Mouse (Mus musculus): Measurements from ENCODE around the gene Mprip. TPM values are rescaled to one million over a fixed set of nuclear protein-coding genes. Genes with fewer than 3 reads are reported as not detected.

Gene Mprip
- polyA plus RNA-seq, 1 experiment, result 126 TPM

DNA sequence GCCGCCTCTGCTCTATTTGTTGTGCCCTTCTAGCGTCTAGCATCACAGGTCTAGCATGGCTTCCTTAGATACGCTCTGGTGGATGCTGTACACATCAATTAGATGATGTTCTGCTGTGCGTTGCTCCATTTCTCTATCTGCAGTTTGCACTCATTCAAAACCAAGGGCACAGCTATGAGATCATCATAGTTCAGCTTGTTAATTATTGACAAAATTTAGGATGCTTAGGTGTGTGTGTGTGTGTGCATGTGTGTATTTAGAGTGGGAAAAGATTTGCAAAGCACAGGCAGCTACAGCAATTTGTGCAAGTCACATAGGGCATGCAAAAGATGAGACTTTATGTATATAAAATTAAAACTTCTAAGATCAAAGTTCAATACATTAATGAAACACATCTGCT is 12.0 kb upstream of the Mprip start:
- Histone ChIP-seq H3K4me3 (ENCODE audit: insufficient read depth, low read length) (no peak overlapping the region), H3K27ac (ENCODE audit: insufficient read depth, low read length) (no peak overlapping the region), H3K4me1 (ENCODE audit: control insufficient read depth, insufficient read depth, low read length) (no peaks in the 10 kb centered on the region)
- no peak for TF ChIP-seq CTCF (IDR thresholded peaks at IDR 0.05; ENCODE audit: extremely low read depth, insufficient read depth, low read length)
- no peak for TF ChIP-seq POLR2A (IDR thresholded peaks at IDR 0.05; ENCODE audit: extremely low read depth, insufficient read depth, low read length)

DNA sequence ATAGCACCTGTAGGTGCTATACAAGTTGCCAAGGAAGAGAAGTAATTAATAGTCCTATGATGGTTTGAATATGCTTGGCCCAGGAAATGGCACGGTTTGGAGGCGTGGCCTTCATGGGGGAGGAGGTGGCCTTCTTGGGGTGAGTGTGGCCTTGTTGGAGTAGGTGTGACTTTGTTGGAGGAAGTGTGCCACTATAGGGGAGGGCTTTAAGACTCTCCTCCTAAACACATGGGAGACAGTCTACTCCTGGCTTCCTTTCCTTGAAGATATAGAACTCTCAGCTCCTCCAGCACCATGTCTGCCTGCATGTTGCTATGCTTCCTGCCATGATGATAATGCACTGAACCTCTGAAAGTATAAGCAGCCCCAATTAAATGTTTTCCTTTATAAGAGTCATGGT is 8.1 kb upstream of the Mprip start:
- H3K4me3 ChIP-seq (ENCODE audit: insufficient read depth, low read length), result no peak overlapping the region
- TF ChIP-seq POLR2A (IDR thresholded peaks at IDR 0.05; ENCODE audit: extremely low read depth, insufficient read depth, low read length), result no peak
- TF ChIP-seq CTCF (IDR thresholded peaks at IDR 0.05; ENCODE audit: extremely low read depth, insufficient read depth, low read length), result no peak
- no peaks in the 10 kb centered on the region for H3K4me1 ChIP-seq (ENCODE audit: control insufficient read depth, insufficient read depth, low read length)
- H3K27ac ChIP-seq (ENCODE audit: insufficient read depth, low read length), result no peak overlapping the region

DNA sequence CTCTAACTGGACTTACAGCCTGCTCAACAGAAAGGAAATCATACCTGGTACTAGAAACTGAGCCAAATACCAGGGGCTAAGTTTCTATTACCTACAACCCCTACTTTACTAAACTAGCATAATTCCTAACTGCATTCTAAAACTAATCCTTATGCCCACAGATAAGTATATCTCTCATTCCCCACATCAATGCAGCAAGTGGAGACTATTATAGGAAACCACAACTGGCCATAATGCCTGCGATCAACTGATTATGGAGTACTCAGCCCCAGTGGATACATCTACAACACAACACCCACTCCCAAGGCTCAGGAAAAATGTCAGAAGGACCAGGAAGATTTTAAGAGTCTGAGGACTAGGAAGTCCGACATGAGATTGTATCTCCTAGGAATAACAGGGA is 7.6 kb upstream of the Mprip start:
- H3K27ac ChIP-seq (ENCODE audit: insufficient read depth, low read length), result no peak overlapping the region
- no peak overlapping the region for H3K4me3 ChIP-seq (ENCODE audit: insufficient read depth, low read length)
- H3K4me1 ChIP-seq (ENCODE audit: control insufficient read depth, insufficient read depth, low read length), result no peaks in the 10 kb centered on the region
- TF ChIP-seq CTCF (IDR thresholded peaks at IDR 0.05; ENCODE audit: extremely low read depth, insufficient read depth, low read length) (no peak), POLR2A (IDR thresholded peaks at IDR 0.05; ENCODE audit: extremely low read depth, insufficient read depth, low read length) (no peak)

DNA sequence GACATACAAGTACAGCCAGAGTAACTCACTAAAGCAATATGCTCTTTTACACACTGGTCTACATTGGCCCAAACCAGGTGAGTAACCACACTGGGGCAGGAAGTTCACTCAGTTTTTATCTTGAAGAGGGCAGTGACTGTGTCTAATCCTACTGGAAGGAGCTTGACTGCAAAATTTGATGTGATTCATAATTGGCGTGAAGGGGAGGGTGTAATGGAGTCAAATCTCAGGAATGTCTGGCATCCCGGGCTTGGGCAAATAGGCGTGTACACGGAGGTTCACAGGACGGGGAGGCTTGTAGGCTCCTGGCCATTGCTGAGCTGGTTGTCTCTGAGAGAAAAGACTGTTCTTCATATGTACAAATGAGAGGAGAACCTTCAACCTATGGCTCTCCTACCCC is 5.8 kb upstream of the Mprip start:
- TF ChIP-seq CTCF (IDR thresholded peaks at IDR 0.05; ENCODE audit: extremely low read depth, insufficient read depth, low read length), result no peak
- no peak for TF ChIP-seq POLR2A (IDR thresholded peaks at IDR 0.05; ENCODE audit: extremely low read depth, insufficient read depth, low read length)
- no peaks in the 10 kb centered on the region for H3K4me1 ChIP-seq (ENCODE audit: control insufficient read depth, insufficient read depth, low read length)
- H3K27ac ChIP-seq (ENCODE audit: insufficient read depth, low read length), result no peak overlapping the region
- no peak overlapping the region for H3K4me3 ChIP-seq (ENCODE audit: insufficient read depth, low read length)

DNA sequence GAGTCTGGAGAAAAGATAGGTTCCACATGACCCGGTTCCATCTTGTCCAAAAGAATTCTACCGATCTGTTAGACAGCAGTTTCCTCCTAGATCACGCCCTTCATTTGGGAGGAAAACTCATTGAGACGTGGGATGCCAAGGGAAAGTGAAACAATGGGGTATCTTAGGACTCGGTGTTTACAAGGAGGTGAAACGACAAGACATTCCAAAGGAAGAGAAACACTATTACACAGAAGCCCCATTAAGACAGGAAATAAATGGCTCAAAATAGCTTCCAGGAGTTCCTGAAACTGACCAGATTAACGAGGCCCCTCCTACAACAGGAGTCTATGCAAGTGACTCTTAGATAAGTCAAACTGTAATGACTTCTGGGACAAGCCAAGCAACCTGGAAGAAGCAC is 5.1 kb upstream of the Mprip start:
- H3K4me3 ChIP-seq (ENCODE audit: insufficient read depth, low read length), result no peak overlapping the region
- H3K4me1 ChIP-seq (ENCODE audit: control insufficient read depth, insufficient read depth, low read length), result no peaks in the 10 kb centered on the region
- TF ChIP-seq POLR2A (IDR thresholded peaks at IDR 0.05; ENCODE audit: extremely low read depth, insufficient read depth, low read length) (no peak), CTCF (IDR thresholded peaks at IDR 0.05; ENCODE audit: extremely low read depth, insufficient read depth, low read length) (no peak)
- no peak overlapping the region for H3K27ac ChIP-seq (ENCODE audit: insufficient read depth, low read length)

DNA sequence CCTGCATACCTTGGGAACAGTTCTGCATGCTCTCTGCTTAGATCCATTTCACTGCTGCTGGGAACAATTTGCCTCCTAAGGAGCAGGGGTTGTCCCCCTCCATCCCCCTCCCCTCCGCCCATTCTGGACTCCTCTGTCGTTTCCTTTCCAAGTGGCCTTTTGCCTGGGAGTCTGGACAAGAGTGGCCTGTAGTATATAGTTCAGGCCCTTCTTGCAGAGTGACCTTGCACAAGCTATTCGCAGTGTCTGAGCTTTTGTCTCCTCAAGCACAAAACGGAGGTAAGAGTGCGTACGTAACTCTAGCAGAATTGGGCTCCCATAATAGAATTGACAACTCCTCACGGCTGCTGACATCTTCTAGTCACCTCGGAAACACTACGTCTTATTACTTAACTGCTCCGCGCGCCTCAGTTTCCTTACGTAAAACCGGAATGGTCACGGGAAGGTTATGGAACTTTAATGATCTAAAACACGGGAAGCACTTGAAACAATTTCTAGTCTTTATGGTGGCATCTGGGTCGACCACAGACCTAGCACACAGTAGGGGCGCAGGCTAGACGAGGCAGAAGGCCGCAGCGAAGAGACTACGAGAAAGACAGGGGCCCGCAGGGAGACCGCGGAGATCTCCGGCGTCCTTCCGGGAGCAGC is 620 bp downstream of the Mprip start:
- TF ChIP-seq POLR2A (IDR thresholded peaks at IDR 0.05; ENCODE audit: extremely low read depth, insufficient read depth, low read length), result no peak
- no peak for TF ChIP-seq CTCF (IDR thresholded peaks at IDR 0.05; ENCODE audit: extremely low read depth, insufficient read depth, low read length)
- Histone ChIP-seq H3K4me1 (ENCODE audit: control insufficient read depth, insufficient read depth, low read length) (peaks cover 7% of the 10 kb centered on the region; the same call in 1 of the 2 replicates), H3K27ac (ENCODE audit: insufficient read depth, low read length) (peak overlapping the region; percentile 77), H3K4me3 (ENCODE audit: insufficient read depth, low read length) (peak overlapping the region; percentile 68)

DNA sequence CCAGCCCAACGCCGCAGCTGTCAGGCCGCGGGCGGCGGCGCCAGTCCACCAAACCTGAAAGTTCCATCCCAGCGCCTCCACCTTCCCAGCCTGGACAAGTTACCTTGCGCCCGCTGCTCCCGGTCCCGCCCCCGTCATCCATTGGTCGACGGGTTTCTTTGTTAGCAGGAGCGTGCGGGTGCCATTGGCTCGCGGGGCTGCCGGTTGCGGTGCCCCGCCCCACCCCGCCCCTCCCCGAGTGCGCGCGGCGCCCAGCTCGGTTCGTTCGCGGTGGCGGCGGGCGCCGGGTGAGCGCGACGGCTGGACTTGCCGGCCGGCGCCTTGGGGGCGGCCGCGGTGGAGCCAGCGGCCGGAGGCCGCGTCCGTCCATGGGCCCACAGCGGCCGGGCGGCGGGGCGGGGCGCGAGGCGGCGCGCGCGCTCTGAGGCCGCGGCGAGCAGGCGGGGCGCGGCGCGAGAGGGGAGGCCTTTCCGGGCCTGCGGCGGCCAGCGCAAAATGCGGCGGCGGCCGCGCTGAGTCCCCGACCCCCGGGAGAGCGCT is 1.2 kb downstream of the Mprip start:
- Histone ChIP-seq H3K27ac (ENCODE audit: insufficient read depth, low read length) (peak overlapping the region; percentile 77; the same call in 1 of the 2 replicates), H3K4me1 (ENCODE audit: control insufficient read depth, insufficient read depth, low read length) (peaks cover 7% of the 10 kb centered on the region; the same call in 1 of the 2 replicates), H3K4me3 (ENCODE audit: insufficient read depth, low read length) (peak overlapping the region; percentile 89)
- TF ChIP-seq CTCF (IDR thresholded peaks at IDR 0.05; ENCODE audit: extremely low read depth, insufficient read depth, low read length), result no peak
- peak; percentile 82 for TF ChIP-seq POLR2A (IDR thresholded peaks at IDR 0.05; ENCODE audit: extremely low read depth, insufficient read depth, low read length)

DNA sequence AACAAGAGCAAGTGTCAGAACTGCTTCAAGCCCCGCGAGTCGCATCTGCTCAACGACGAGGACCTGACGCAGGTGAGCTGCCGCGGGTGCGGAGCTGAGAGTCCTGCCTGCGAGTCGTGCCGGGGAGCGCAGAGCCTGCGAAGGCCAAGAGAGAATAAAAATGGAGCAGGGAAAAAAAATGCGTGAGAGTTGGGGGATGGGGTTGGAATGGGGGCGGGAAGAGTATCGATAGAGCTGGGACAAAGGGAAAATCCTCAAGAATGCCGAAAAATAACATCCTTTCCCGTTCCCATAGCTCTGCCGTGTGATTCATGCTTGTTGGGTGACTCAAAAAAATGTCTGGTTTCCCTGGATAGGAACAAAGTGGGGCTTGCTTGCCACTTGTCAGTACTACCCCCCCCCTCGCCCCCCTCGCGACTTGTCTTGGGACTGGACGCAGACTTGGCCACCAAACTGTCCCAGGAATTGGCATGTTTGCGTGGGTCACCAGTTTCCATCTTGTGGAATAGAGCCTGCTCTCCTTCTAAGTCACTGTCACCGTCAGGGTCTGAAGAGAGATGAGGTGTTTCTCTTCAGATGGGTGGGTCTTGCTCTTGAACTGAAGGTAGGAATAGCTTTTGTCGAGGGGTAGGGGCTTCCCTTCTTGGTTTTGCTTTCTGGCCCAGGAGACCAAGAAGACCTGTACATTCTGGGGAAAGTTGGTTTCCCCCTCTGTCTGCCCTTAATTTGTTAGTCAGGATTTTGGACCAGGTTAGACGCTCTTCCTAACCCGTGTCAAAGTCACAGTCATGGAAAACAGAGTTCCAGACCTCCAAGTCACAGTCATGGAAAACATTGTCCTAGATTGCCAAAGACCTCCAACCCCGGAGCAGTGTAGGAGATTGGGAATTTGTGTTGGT is 2.0 kb downstream of the Mprip start:
- peak overlapping the region; percentile 89 for H3K4me3 ChIP-seq (ENCODE audit: insufficient read depth, low read length)
- H3K27ac ChIP-seq (ENCODE audit: insufficient read depth, low read length), result peak overlapping the region; percentile 76
- H3K4me1 ChIP-seq (ENCODE audit: control insufficient read depth, insufficient read depth, low read length), result peaks cover 7% of the 10 kb centered on the region; the same call in 1 of the 2 replicates
- TF ChIP-seq CTCF (IDR thresholded peaks at IDR 0.05; ENCODE audit: extremely low read depth, insufficient read depth, low read length), result no peak
- TF ChIP-seq POLR2A (IDR thresholded peaks at IDR 0.05; ENCODE audit: extremely low read depth, insufficient read depth, low read length), result no peak

DNA sequence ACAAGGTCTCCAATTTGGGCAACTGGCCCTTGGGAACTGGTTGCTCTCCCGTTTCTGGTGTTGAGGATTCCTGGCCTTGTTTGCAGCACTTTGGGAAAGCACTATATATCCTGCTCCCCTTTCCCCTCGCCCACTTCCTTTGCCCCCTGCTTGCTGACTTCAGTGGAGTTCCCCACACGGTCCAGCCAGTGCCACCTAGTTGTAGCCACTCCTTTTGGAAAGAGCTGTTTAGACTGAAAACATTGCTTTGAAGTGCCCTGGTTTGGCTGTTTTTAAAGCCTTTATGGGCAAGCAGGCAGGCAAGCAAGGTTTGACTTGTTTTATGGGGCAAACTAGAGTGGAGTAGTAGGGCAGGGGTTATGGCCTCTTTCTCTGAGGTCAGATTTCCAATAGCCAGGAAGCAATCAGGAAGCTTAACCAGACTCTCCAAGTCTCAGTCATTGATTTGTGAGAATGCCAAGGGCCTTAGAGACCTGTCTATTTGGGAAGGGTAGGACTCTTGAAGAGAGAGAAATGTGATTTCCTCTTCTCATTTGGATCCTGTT is 2.7 kb downstream of the Mprip start:
- TF ChIP-seq POLR2A (IDR thresholded peaks at IDR 0.05; ENCODE audit: extremely low read depth, insufficient read depth, low read length), result no peak
- no peak for TF ChIP-seq CTCF (IDR thresholded peaks at IDR 0.05; ENCODE audit: extremely low read depth, insufficient read depth, low read length)
- Histone ChIP-seq H3K4me1 (ENCODE audit: control insufficient read depth, insufficient read depth, low read length) (peaks cover 7% of the 10 kb centered on the region; the same call in 1 of the 2 replicates), H3K27ac (ENCODE audit: insufficient read depth, low read length) (no peak overlapping the region; the same call in 1 of the 2 replicates), H3K4me3 (ENCODE audit: insufficient read depth, low read length) (peak overlapping the region; percentile 89)
